Mouse (Mus musculus): ENCODE results near the gene Gabbr1. TPM values are rescaled to one million over a fixed set of nuclear protein-coding genes. Genes with fewer than 3 reads are reported as not detected.
"Not testable (repeated sequence)": the region's sequence is repeated elsewhere in the genome, so short reads cannot be mapped to it uniquely, and the experiment has no call there.

The Gabbr1 gene
- polyA plus RNA-seq, 1 experiment from 2014 or later: 7.0 TPM

DNA sequence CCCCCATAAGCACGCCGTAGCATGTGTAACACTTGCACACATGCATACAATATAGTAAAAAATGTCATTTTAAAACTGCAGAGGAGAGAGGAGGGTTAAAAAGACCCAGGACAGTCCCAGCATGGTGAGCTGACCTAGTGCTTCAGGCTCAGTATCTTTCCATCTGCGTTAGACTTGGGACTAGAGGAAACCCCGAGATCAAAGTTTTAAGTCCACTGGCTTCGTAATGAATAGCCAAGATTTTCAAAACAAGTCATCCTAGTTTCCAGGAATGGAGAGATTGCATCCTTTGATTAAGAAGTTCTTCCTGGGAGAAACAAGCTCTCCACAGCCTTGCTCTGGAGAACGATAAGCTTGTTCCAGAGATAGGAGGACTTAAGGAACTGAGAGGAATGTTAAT lies 37.6 kb upstream of the Gabbr1 start:
- Histone ChIP-seq H3K27ac (ENCODE audit: low read depth) (no peak overlapping the region), H3K36me3 (ENCODE audit: insufficient read depth) (peaks cover 62% of the 10 kb centered on the region), H3K27me3 (ENCODE audit: insufficient read depth, low read length) (no peaks in the 10 kb centered on the region), H3K9me3 (ENCODE audit: low read depth, low read length) (no peaks in the 10 kb centered on the region), H3K4me2 (no peak overlapping the region), H3K9ac (no peak overlapping the region), H3K4me1 (ENCODE audit: insufficient read depth) (no peaks in the 10 kb centered on the region), H3K4me3 (ENCODE audit: low read depth, low read length) (no peak overlapping the region)
- 89% methylated on average over 6 of the region's 6 CpGs for WGBS
- ATAC-seq (ENCODE audit: insufficient read depth) (no peak), DNase-seq (no peak)
- TF ChIP-seq CTCF (IDR thresholded peaks at IDR 0.05; ENCODE audit: low read depth): no peak

DNA sequence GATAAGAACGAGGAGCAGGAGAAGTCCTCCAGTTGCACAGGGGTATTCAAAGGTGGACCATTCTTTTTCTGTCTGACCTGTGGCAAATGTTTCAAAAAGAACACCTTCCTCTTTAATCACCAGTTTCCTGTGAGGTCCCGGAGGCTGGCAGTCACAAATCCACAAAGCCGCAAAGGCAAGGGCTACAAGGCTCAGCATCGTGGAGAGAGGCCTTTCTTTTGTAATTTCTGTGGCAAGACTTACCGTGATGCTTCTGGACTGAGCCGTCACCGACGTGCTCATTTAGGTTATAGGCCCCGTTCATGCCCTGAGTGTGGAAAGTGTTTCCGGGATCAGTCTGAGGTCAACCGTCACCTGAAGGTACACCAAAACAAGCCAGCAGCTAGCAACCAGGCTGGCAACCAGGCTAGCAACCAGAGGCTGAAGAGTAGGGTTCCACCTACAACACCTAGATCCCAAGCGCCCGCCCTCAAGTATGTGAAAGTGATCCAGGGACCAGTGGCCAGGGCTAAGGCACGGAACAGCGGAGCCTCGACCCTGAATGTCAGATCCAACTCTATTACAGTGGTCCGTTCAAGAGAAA lies 36.2 kb upstream of the Gabbr1 start:
- TF ChIP-seq CTCF (IDR thresholded peaks at IDR 0.05; ENCODE audit: low read depth): no peak
- no peaks in the 10 kb centered on the region for H3K4me1 ChIP-seq (ENCODE audit: insufficient read depth)
- peaks cover 60% of the 10 kb centered on the region for H3K36me3 ChIP-seq (ENCODE audit: insufficient read depth)
- H3K27me3 ChIP-seq (ENCODE audit: insufficient read depth, low read length): no peaks in the 10 kb centered on the region
- ATAC-seq (ENCODE audit: insufficient read depth) (no peak), DNase-seq (no peak)
- 91% methylated on average over 17 of the region's 17 CpGs for WGBS
- H3K9me3 ChIP-seq (ENCODE audit: low read depth, low read length): no peaks in the 10 kb centered on the region
- H3K27ac ChIP-seq (ENCODE audit: low read depth): no peak overlapping the region
- no peak overlapping the region for H3K4me3 ChIP-seq (ENCODE audit: low read depth, low read length)
- H3K4me2 ChIP-seq: no peak overlapping the region
- no peak overlapping the region for H3K9ac ChIP-seq

DNA sequence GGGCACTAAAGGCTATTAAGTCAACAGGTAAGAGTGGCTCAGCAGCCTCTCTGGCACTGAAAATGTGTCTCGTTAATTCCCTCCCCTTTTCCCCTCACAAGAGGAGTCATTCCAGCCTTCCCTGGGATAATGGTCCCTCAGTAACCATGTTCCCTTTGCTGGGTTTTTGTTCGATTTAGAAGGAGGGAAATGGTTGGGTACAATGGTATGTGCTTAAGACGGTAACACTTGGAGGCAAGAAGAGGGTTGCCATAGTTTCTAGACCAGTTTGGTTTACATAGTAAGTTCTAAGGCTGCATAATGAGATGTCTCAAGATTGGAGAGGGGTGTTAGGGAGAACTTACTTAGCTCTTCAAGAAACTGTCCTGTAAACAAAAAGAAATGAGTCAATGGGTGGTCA lies 34.0 kb upstream of the Gabbr1 start:
- ATAC-seq (ENCODE audit: insufficient read depth) (no peak), DNase-seq (no peak)
- Histone ChIP-seq H3K9ac (no peak overlapping the region), H3K36me3 (ENCODE audit: insufficient read depth) (peaks cover 45% of the 10 kb centered on the region), H3K27ac (ENCODE audit: low read depth) (no peak overlapping the region), H3K9me3 (ENCODE audit: low read depth, low read length) (no peaks in the 10 kb centered on the region), H3K4me2 (no peak overlapping the region), H3K27me3 (ENCODE audit: insufficient read depth, low read length) (no peaks in the 10 kb centered on the region), H3K4me3 (ENCODE audit: low read depth, low read length) (no peak overlapping the region), H3K4me1 (ENCODE audit: insufficient read depth) (no peaks in the 10 kb centered on the region)
- 62% methylated on average over 3 of the region's 3 CpGs for WGBS
- TF ChIP-seq CTCF (IDR thresholded peaks at IDR 0.05; ENCODE audit: low read depth): no peak

DNA sequence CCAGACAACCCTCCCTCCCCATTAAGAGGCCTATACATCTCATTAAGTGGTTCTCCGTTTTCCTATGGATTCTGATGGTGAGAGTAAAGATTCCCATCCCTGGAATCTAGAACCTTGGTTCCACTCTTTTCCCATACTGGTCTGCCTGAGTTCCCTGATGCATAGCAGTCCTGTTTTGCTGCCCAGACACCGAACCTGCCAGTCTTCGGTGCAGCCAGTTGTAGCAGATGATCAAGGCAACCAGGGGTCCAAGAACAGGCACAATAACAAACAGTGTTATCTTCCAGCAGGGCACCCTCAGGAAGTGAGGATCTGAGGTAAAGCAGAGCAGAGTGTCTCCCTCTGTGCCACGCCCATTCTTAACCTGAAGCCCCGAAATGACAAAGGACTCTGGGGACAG lies 33.6 kb upstream of the Gabbr1 start:
- H3K9me3 ChIP-seq (ENCODE audit: low read depth, low read length): no peaks in the 10 kb centered on the region
- no peak for ATAC-seq (ENCODE audit: insufficient read depth)
- no peak overlapping the region for H3K27ac ChIP-seq (ENCODE audit: low read depth)
- no peaks in the 10 kb centered on the region for H3K4me1 ChIP-seq (ENCODE audit: insufficient read depth)
- DNase-seq: no peak
- no peak overlapping the region for H3K9ac ChIP-seq
- peaks cover 41% of the 10 kb centered on the region for H3K36me3 ChIP-seq (ENCODE audit: insufficient read depth)
- H3K27me3 ChIP-seq (ENCODE audit: insufficient read depth, low read length): no peaks in the 10 kb centered on the region
- no peak overlapping the region for H3K4me2 ChIP-seq
- TF ChIP-seq CTCF (IDR thresholded peaks at IDR 0.05; ENCODE audit: low read depth): no peak
- 61% methylated on average over 5 of the region's 5 CpGs for WGBS
- no peak overlapping the region for H3K4me3 ChIP-seq (ENCODE audit: low read depth, low read length)

DNA sequence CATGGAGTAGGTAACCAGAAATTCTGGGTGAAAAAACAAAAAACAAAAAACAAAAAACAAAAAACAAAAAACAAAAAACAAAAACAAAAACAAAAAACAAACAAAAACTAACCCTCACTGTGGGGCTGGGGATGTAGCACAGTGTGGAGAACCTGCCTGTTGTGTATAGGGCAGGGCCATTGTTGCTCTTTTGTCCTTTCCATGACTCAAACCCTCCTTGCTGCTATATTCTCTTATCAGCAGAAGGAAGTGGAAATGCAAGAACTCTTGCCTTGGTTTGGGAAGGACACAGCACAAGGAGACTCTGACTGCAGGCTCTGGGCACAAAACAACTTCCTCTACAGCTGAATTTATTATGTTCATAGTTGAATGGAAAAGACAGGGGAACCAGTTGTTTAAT lies 29.4 kb upstream of the Gabbr1 start:
- Histone ChIP-seq H3K27ac (ENCODE audit: low read depth) (no peak overlapping the region), H3K4me2 (no peak overlapping the region), H3K9me3 (ENCODE audit: low read depth, low read length) (no peaks in the 10 kb centered on the region), H3K4me3 (ENCODE audit: low read depth, low read length) (no peak overlapping the region), H3K4me1 (ENCODE audit: insufficient read depth) (no peaks in the 10 kb centered on the region), H3K36me3 (ENCODE audit: insufficient read depth) (0 out of 2 replicates have a peak, but pooled peaks cover 2% of the 10 kb centered on the region), H3K9ac (no peak overlapping the region), H3K27me3 (ENCODE audit: insufficient read depth, low read length) (no peaks in the 10 kb centered on the region)
- DNase-seq (no peak), ATAC-seq (ENCODE audit: insufficient read depth) (no peak)
- no peak for TF ChIP-seq CTCF (IDR thresholded peaks at IDR 0.05; ENCODE audit: low read depth)

DNA sequence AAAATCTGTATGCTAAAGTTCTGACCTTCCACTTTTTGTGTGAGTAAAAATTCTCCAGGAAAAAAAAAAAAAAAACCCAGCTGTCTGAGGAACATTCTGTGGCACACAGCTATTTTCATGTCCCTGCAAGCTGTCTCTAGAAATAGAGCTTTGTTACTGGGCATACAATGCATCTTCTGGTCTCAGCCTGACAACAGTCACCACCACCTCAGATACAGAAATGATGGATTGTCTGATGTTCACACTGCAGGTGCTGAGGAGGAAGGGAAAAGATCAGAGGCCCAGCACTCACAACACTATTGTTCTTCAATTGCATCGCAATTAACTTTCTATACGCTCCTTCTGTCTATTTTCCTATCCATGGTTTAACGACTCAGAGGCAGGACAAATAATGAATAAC lies 27.4 kb upstream of the Gabbr1 start:
- no peak overlapping the region for H3K9ac ChIP-seq
- H3K9me3 ChIP-seq (ENCODE audit: low read depth, low read length): no peaks in the 10 kb centered on the region
- H3K36me3 ChIP-seq (ENCODE audit: insufficient read depth): no peaks in the 10 kb centered on the region
- no peak overlapping the region for H3K4me2 ChIP-seq
- H3K4me1 ChIP-seq (ENCODE audit: insufficient read depth): no peaks in the 10 kb centered on the region
- H3K27ac ChIP-seq (ENCODE audit: low read depth): no peak overlapping the region
- no peak for ATAC-seq (ENCODE audit: insufficient read depth)
- no peak for DNase-seq
- TF ChIP-seq CTCF (IDR thresholded peaks at IDR 0.05; ENCODE audit: low read depth): no peak
- H3K27me3 ChIP-seq (ENCODE audit: insufficient read depth, low read length): no peaks in the 10 kb centered on the region
- WGBS: 75% methylated on average over 3 of the region's 3 CpGs
- no peak overlapping the region for H3K4me3 ChIP-seq (ENCODE audit: low read depth, low read length)

DNA sequence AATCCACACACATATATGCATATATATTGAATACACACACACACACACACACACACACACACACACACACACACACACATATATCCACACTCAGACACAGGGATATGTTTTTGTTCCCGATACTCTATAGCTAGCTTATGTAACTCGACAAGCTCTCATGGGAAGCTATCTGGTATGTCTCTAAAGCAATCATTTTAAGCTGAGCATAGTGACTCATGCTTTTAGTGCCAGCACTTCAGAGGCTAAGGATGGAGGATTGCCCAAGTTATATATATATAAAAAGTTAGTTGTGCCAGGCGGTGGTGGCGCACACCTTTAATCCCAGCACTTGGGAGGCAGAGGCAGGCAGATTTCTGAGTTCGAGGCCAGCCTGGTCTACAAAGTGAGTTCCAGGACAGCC lies 26.5 kb upstream of the Gabbr1 start:
- not testable (repeated sequence) for H3K4me2 ChIP-seq; H3K36me3 ChIP-seq (ENCODE audit: insufficient read depth); H3K4me1 ChIP-seq (ENCODE audit: insufficient read depth); H3K4me3 ChIP-seq (ENCODE audit: low read depth, low read length); DNase-seq; H3K27ac ChIP-seq (ENCODE audit: low read depth); H3K27me3 ChIP-seq (ENCODE audit: insufficient read depth, low read length); ATAC-seq (ENCODE audit: insufficient read depth); H3K9me3 ChIP-seq (ENCODE audit: low read depth, low read length); H3K9ac ChIP-seq
- 94% methylated on average over 5 of the region's 5 CpGs for WGBS

Measured in lung, embryonic 14.5 days (tissue).